Comparison of ENCODE assay signal across 13 mouse cellular contexts in the genomic region with DNA sequence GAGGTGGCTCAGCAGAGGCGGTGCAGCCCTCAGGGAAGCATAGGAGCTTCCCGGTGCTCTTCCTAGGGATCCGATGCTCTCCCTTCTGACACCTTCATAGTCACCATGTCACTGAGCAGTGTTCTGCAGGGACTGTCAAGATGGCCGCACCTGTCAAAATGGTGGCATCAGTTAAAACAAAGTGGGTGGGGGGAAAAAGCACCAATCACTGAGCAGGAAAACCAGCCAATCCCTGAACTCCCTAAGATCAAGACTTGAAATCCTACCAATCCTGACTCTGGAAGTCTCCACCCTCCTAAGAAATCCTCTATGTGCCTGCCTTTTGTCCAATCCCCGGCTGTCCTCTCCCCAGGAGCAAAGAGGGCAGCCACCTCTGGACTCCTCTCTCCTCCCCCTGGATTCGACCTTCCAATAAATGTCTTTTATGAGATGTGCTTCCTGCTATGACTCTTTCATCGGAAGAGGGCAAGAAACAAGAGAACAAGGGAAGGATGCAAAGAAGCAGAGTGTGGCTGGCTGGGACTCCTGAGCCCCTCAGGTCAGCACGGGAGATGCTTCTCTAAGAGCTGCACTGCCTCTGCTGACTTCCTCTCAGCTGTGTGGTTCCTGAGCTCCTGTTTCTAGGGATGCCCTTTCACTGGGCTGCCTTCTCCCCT. TPM values are rescaled to one million over a fixed set of nuclear protein-coding genes. Genes with fewer than 3 reads are reported as not detected.
DNase-seq lines count a peak whose midpoint lies in the region; ATAC-seq and TF ChIP-seq lines count a peak whose summit lies in the region.
"Had no signal": no experiment of that assay in that cellular context is flagged by ENCODE, and none has a peak within 500 bp of the region (broad histone marks: within the 10 kb centered on the region; RNA-seq: fewer than 3 reads in every experiment).

No protein-coding gene starts in this region.

- no peak for ATAC-seq in hindbrain, postnatal 0 days
- ATAC-seq in hindbrain, embryonic 14.5 days (ENCODE audit: low FRiP score): no peak
- no peak for ATAC-seq in liver, embryonic 15.5 days (ENCODE audit: insufficient read depth)
- ATAC-seq: forebrain, embryonic 13.5 days had no signal

- TF ChIP-seq CTCF in hindbrain, postnatal 0 days (IDR thresholded peaks at IDR 0.05; ENCODE audit: low read depth): no peak
- TF ChIP-seq CTCF in ES-Bruce4 (IDR thresholded peaks at IDR 0.05; ENCODE audit: low read depth, low read length): no peak
- no peak for TF ChIP-seq CTCF in brain, embryonic 14.5 days (IDR thresholded peaks at IDR 0.05; ENCODE audit: borderline replicate concordance, extremely low read depth, insufficient read depth, insufficient read length)

- no peak overlapping the region for H3K4me2 ChIP-seq in hindbrain, postnatal 0 days (ENCODE audit: low read depth, low read length)
- no peak overlapping the region for H3K4me2 ChIP-seq in hindbrain, embryonic 14.5 days (replicated peaks)
- H3K4me2 ChIP-seq in liver, embryonic 15.5 days: peak overlapping the region; percentile 82

- 63% methylated on average over 8 of the region's 8 CpGs for WGBS in hindbrain, postnatal 0 days
- WGBS in hindbrain, embryonic 14.5 days: 62% methylated on average over 8 of the region's 8 CpGs
- whole genome bisulfite sequencing in liver, embryonic 15.5 days (ENCODE audit: insufficient replicate concordance): 69% methylated on average over 8 of the region's 8 CpGs

- no peak overlapping the region for H3K9ac ChIP-seq in hindbrain, postnatal 0 days (replicated peaks; ENCODE audit: low read length)
- no peak overlapping the region for H3K9ac ChIP-seq in hindbrain, embryonic 14.5 days
- no peak overlapping the region for H3K9ac ChIP-seq in ES-Bruce4 (ENCODE audit: low read depth, poor library complexity, severe bottlenecking)
- H3K9ac ChIP-seq in liver, embryonic 15.5 days: 0 out of 2 replicates have a peak overlapping the region, but pooled peaks have one; percentile 59
- H3K9ac ChIP-seq: forebrain, embryonic 13.5 days had no signal

- no peaks in the 10 kb centered on the region for H3K36me3 ChIP-seq in hindbrain, postnatal 0 days (ENCODE audit: insufficient read depth, low read length)
- no peaks in the 10 kb centered on the region for H3K36me3 ChIP-seq in hindbrain, embryonic 14.5 days (replicated peaks; ENCODE audit: control insufficient read depth, insufficient read depth)
- H3K36me3 ChIP-seq in ES-Bruce4 (ENCODE audit: control insufficient read depth, insufficient read depth, low read length, poor library complexity, severe bottlenecking): no peaks in the 10 kb centered on the region
- H3K36me3 ChIP-seq in liver, embryonic 15.5 days (replicated peaks): no peaks in the 10 kb centered on the region
- H3K36me3 ChIP-seq: heart, embryonic 12.5 days had no signal

- H3K4me1 ChIP-seq in hindbrain, postnatal 0 days (ENCODE audit: insufficient read depth, low read length): peaks cover 9% of the 10 kb centered on the region
- H3K4me1 ChIP-seq in hindbrain, embryonic 14.5 days (replicated peaks; ENCODE audit: control insufficient read depth, insufficient read depth, low read length): peaks cover 22% of the 10 kb centered on the region
- H3K4me1 ChIP-seq in ES-Bruce4 (ENCODE audit: control insufficient read depth, insufficient read depth, low read length): no peaks in the 10 kb centered on the region
- H3K4me1 ChIP-seq in liver, embryonic 15.5 days (replicated peaks): peaks cover 33% of the 10 kb centered on the region

- no peak overlapping the region for H3K27ac ChIP-seq in hindbrain, postnatal 0 days
- no peak overlapping the region for H3K27ac ChIP-seq in hindbrain, embryonic 14.5 days
- H3K27ac ChIP-seq in ES-Bruce4 (ENCODE audit: insufficient read depth, low read length): no peak overlapping the region
- H3K27ac ChIP-seq in liver, embryonic 15.5 days (replicated peaks): peak overlapping the region; percentile 97
- H3K27ac ChIP-seq: forebrain, embryonic 13.5 days had no signal

- H3K9me3 ChIP-seq in hindbrain, postnatal 0 days (ENCODE audit: low read length): no peaks in the 10 kb centered on the region
- no peaks in the 10 kb centered on the region for H3K9me3 ChIP-seq in hindbrain, embryonic 14.5 days (ENCODE audit: control insufficient read depth, low read length)
- H3K9me3 ChIP-seq in ES-Bruce4 (replicated peaks; ENCODE audit: control insufficient read depth, insufficient read depth, low read length, poor library complexity, severe bottlenecking): no peaks in the 10 kb centered on the region
- no peaks in the 10 kb centered on the region for H3K9me3 ChIP-seq in liver, embryonic 15.5 days (replicated peaks)
- H3K9me3 ChIP-seq: forebrain, embryonic 13.5 days; heart, embryonic 12.5 days had no signal

- no peaks in the 10 kb centered on the region for H3K27me3 ChIP-seq in hindbrain, postnatal 0 days (ENCODE audit: insufficient read depth, low read length)
- no peaks in the 10 kb centered on the region for H3K27me3 ChIP-seq in hindbrain, embryonic 14.5 days (ENCODE audit: control insufficient read depth, insufficient read depth, low read length)
- H3K27me3 ChIP-seq in ES-Bruce4 (ENCODE audit: control insufficient read depth, insufficient read depth, low read length, poor library complexity, severe bottlenecking): no peaks in the 10 kb centered on the region
- no peaks in the 10 kb centered on the region for H3K27me3 ChIP-seq in liver, embryonic 15.5 days
- H3K27me3 ChIP-seq: forebrain, embryonic 13.5 days; heart, embryonic 12.5 days had no signal

- DNase-seq in hindbrain, postnatal 0 days (ENCODE audit: low spot score): peak; percentile 11
- no peak for DNase-seq in hindbrain, embryonic 14.5 days (ENCODE audit: low spot score)
- DNase-seq in brain, embryonic 14.5 days (ENCODE audit: low read depth): peak; percentile 56
- DNase-seq in frontal cortex, postnatal 36 days (ENCODE audit: low spot score in 2 of 2): no peak
- no peak for DNase-seq in gastrocnemius, postnatal 25 days
- no peak for DNase-seq in layer of hippocampus, adult 9-10 months (ENCODE audit: low spot score)
- DNase-seq: cerebellum, adult 8-10 months; kidney, adult 8-10 months; right cerebral cortex, postnatal 14 days had no signal

- TF ChIP-seq POLR2A in ES-Bruce4 (IDR thresholded peaks at IDR 0.05; ENCODE audit: insufficient read depth, low read length): peak; percentile 15
- no peak for TF ChIP-seq POLR2A in brain, embryonic 14.5 days (IDR thresholded peaks at IDR 0.05; ENCODE audit: borderline replicate concordance, extremely low read depth, insufficient read depth, insufficient read length, poor library complexity, severe bottlenecking)

- 0 out of 2 replicates have a peak, but pooled peaks have one; percentile 5 for TF ChIP-seq EP300 in ES-Bruce4 (IDR thresholded peaks at IDR 0.05; ENCODE audit: insufficient read depth, low read depth, low read length)

- H3K4me3 ChIP-seq in hindbrain, postnatal 0 days (ENCODE audit: low read length): no peak overlapping the region
- H3K4me3 ChIP-seq in hindbrain, embryonic 14.5 days (replicated peaks; ENCODE audit: low read length): no peak overlapping the region
- H3K4me3 ChIP-seq in ES-Bruce4 (ENCODE audit: low read depth, low read length): peak overlapping the region; percentile 4; the same call in 1 of the 2 replicates
- peak overlapping the region; percentile 96 for H3K4me3 ChIP-seq in liver, embryonic 15.5 days (replicated peaks)
- H3K4me3 ChIP-seq: forebrain, embryonic 13.5 days had no signal

RNA-seq across cellular contexts. Expression of gene Hnrnpll, which starts 1.8 kb away (rescaled TPM):
- 41.8 and 52.7 TPM in 2 replicates for total RNA-seq in hindbrain, postnatal 0 days (2014; rRNA removed)
- 40.0 and 40.2 TPM in 2 replicates for polyA plus RNA-seq in hindbrain, postnatal 0 days (2015; fragmentation: Nextera tagmentation; extraction: Ambion mirVana)
- 62.7 and 75.2 TPM in 2 replicates for polyA plus RNA-seq in hindbrain, embryonic 14.5 days (2014; fragmentation: Nextera tagmentation; extraction: Ambion mirVana)
- polyA plus RNA-seq in ES-Bruce4 (2011; ENCODE audit: insufficient read depth, insufficient read length, low read depth, missing spikeins): 73.4 and 77.4 TPM in 2 replicates
- 81.9 and 85.7 TPM in 2 replicates for polyA plus RNA-seq in brain, embryonic 14.5 days (2012; rRNA removed)
- 21.8 and 22.7 TPM in 2 replicates for polyA plus RNA-seq in liver, embryonic 15.5 days (2015; fragmentation: Nextera tagmentation; extraction: Ambion mirVana)
- 10 to 100 TPM; 13.7 to 14.6 TPM for total RNA-seq in gastrocnemius, postnatal 25 days (2021)

Comparison
In these comparisons a context has a peak if more than half of its experiments do, and no peak if none do; other contexts are left out.
1. DNase-seq: peak in hindbrain, postnatal 0 days (single experiment) and brain, embryonic 14.5 days (single experiment); none in hindbrain, embryonic 14.5 days (single experiment), frontal cortex, postnatal 36 days (0 of 2), gastrocnemius, postnatal 25 days (single experiment) and layer of hippocampus, adult 9-10 months (single experiment).
2. H3K4me3 ChIP-seq: peak in ES-Bruce4 (single experiment) and liver, embryonic 15.5 days (single experiment); none in hindbrain, postnatal 0 days (single experiment) and hindbrain, embryonic 14.5 days (single experiment).